Mouse (Mus musculus) cerebellum, adult 2 months (tissue): Measurements from ENCODE around the gene Gm45717.

Experiments
- CTCF ChIP-seq: fragments of 200-500 bp; IDR thresholded peaks from 2 replicates; pipeline ENCODE4 v1.5.1; 2011; ENCODE audit warnings: low read depth, mild to moderate bottlenecking, control low read depth, low read length, moderate library complexity, borderline replicate concordance; ENCODE audit not compliant: insufficient read depth
- POLR2A ChIP-seq: fragments of 200-500 bp; IDR thresholded peaks from 2 replicates; pipeline ENCODE4 v1.6.1; 2011; ENCODE audit warnings: low read length, control low read depth, borderline replicate concordance; ENCODE audit not compliant: insufficient read depth

DNA sequence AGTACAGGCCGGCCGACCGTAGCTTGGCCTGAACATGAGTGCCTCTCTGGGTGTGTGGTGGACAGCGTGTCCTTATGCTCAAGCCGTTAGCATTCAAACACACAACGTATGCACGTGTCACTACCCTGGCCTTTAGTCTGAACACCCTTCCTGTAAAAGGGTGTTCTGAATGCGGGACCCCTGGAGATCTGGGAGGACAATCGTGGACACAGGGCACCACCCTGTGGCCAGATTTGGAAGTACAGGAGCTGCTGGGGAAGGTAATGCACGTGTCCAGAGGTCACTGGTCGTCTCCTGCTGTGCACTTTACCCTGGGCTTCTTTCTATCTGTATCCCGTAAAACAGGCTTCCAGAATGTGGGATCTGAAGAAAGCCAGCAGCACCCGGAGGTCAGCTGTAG, 52.5 kb downstream of the Gm45717 start:
- peak; percentile 99 for TF ChIP-seq CTCF
- TF ChIP-seq POLR2A, result no peak
